Mouse (Mus musculus): ENCODE measurements around the gene Ppp1r12b. TPM values are rescaled to one million over a fixed set of nuclear protein-coding genes. Genes with fewer than 3 reads are reported as not detected.

The Ppp1r12b gene
- total RNA-seq, 2 experiments from 2014 or later = 67.8 to 74.7 TPM

- DNase-seq (ENCODE audit: low spot score in 2 of 2) = no peak
Measured at GRCm38 (mm10) chr1:134942898-134943297, 12.8 kb downstream of the Ppp1r12b start.

GRCm38 (mm10) chr1:134940863-134941262, 14.9 kb downstream of the Ppp1r12b start:
- DNase-seq (ENCODE audit: low spot score in 2 of 2) = no peak

DNA sequence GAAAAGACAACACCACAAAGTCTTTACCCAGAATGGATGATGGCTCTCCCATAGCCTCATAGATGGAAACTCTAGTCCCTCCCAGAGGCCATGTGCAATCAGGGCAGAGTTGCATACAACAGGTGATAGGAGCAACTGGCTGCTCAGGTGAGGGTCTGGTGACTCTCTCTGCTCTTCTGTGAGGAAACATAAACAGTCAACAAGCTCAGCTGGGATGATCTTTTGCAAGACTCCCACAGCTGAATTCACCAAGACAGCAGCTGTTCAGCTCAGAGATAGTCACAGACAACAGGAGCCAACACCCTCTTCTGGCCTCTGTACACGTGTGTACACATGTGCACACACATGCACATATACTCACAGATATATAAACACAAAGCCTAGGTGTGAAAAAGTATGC, 17.5 kb downstream of the Ppp1r12b start:
- DNase-seq (ENCODE audit: low spot score in 2 of 2) = no peak

- no peak for DNase-seq (ENCODE audit: low spot score in 2 of 2)
Measured at GRCm38 (mm10) chr1:134936335-134936734, 19.4 kb downstream of the Ppp1r12b start.

DNA sequence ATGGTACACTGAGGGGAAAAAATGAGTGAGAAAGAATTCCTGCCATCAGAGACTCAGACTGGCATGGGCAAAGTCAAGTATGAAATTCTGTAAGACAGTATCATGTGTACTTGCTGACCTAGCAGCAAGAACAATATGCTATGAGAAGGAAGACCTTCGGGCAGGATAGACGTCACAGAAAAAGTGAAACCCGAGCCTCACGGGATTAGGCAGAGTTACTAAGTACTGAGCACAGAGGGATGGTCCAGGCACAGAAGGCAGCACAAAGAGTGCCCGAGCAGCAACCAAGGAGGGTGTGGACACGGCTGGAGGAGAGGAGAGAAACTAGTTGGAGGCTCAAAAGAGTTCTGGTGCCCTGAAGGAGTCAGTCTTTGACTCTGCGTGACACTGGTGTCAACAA, 23.3 kb downstream of the Ppp1r12b start:
- DNase-seq (ENCODE audit: low spot score in 2 of 2) = no peak

DNA sequence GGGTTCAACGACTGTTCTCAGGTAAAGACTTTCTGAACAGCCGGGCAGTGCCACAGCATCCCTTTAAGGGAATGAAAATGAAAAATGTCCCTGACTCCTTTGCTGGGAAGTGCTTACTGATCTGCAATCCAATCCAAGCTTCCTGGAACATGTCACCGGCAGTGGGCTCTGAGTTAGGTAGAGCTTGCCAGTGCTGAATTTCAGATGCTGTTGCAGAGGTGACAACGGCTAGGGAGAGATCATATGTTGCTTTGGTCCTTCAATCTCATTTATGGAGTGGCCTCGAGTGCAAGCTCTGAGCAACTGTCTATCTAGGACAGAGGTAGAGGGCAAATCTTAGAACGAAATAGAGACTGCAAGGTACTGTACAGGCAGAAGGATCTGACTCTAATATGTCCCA, 36.7 kb downstream of the Ppp1r12b start:
- DNase-seq (ENCODE audit: low spot score in 2 of 2) = no peak

GRCm38 (mm10) chr1:134915421-134915820, 40.3 kb downstream of the Ppp1r12b start:
- no peak for DNase-seq (ENCODE audit: low spot score in 2 of 2)

GRCm38 (mm10) chr1:134913535-134913934, 42.2 kb downstream of the Ppp1r12b start:
- peak in 1 of 2 experiments; percentile 53 for DNase-seq (ENCODE audit: low spot score in 2 of 2)

GRCm38 (mm10) chr1:134911892-134912291, 43.9 kb downstream of the Ppp1r12b start:
- no peak for DNase-seq (ENCODE audit: low spot score in 2 of 2)

- no peak for DNase-seq (ENCODE audit: low spot score in 2 of 2)
Measured at GRCm38 (mm10) chr1:134910037-134910436, 45.7 kb downstream of the Ppp1r12b start.

DNA sequence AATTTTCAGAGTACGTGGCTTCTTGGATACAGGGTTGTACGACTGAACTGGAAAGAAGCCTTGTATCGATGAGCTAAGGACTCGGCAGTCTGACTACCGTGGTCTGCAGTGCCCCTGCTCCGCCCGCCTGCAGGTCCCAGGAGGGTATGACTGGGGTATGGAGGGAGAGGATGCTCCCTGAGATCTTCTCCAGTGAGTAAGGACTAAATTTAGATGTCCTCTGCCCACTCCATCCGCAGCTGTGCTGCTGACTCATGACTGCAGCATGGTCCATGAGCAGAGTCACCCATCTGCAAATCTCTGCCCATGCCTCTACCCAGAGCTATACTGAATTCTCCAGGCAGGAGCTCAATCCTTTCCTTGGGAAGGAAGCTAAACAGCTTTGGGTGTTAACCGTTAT, 46.3 kb downstream of the Ppp1r12b start:
- no peak for DNase-seq (ENCODE audit: low spot score in 2 of 2)

DNA sequence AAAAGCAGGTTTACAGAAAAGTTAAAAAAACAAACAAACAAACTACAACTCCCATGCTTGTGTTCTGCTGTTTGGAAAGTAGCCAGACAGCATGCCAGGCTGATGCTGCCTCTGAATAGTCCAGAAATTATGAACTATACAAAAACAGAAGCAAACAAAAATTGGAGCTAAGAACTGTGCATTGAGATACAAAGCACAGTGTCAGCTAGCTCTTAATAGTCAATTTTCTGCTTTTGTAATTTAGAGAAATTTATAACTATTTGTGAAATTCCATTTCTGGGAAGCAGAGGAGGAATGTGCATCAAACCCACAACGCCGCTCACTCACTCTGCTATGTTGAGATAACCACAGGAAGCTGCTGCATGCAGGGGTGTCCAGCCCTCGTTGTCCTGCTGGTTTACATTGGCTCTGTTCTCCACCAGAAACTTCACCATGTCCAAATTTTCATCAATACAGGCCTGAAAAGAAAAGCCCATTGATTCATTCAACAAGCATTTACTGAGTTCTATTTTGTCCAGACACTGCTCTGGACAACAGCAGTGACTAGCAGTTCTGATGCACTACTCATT, 53.6 kb downstream of the Ppp1r12b start:
- DNase-seq (ENCODE audit: low spot score in 2 of 2) = no peak

GRCm38 (mm10) chr1:134896008-134896407, 59.7 kb downstream of the Ppp1r12b start:
- DNase-seq (ENCODE audit: low spot score in 2 of 2) = no peak

DNA sequence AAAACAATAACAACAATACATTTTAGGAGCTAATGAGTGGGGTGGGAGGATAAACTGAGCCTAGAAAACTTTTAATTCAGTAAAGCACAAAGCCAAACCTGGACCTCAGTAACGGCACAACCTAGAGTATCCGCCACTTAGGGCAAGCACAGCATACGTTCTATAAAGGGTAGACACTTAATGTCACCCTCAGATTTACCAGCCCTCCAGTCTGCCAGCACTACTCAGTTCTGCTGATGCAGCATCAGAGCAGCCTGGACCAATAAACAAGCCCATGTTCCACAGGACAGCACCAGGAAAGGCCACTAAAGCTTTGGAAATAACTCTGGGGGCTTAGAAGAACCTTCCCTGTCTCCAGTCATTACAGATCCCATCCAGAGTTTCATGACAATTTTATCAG, 60.9 kb downstream of the Ppp1r12b start:
- no peak for DNase-seq (ENCODE audit: low spot score in 2 of 2)

GRCm38 (mm10) chr1:134891916-134892315, 63.8 kb downstream of the Ppp1r12b start:
- DNase-seq (ENCODE audit: low spot score in 2 of 2) = no peak

DNA sequence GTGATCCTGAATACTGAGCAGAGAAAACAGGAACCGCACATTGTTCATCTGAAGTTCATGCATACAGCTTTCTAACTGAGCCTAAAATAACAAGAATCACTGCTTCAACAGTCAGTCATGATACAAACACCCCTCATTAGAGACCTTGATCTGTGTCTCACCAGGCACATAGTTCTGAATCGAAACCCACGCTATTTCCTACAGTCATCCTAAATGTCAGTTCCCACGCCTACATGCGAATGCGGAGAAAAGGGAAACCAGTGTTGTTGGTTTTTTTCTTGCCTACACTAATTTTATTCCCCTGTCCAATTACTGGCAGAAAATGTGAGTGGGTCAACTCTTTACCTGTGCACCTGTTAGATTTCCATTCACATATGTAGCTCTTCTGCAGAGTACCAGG, 66.1 kb downstream of the Ppp1r12b start:
- no peak for DNase-seq (ENCODE audit: low spot score in 2 of 2)

DNA sequence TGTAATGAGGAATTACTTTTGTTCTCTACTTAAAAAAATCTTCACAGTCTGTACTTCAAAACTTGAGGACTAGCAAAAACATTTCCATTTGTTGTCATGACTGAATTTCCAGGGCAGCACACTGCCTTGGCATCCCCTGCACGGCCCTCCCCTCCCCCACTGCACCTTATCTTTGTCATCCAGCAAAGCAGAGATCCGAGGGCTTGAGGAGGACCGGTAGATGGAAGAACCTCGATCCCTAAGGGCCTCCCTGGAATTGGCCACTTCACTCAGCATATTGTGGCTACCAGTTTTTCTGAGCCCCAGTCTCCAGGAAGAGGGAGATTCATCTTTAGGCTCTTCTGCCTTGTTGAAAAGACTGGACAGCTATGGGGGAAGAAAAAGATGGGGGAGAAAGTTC, 79.9 kb downstream of the Ppp1r12b start:
- DNase-seq (ENCODE audit: low spot score in 2 of 2) = no peak

DNA sequence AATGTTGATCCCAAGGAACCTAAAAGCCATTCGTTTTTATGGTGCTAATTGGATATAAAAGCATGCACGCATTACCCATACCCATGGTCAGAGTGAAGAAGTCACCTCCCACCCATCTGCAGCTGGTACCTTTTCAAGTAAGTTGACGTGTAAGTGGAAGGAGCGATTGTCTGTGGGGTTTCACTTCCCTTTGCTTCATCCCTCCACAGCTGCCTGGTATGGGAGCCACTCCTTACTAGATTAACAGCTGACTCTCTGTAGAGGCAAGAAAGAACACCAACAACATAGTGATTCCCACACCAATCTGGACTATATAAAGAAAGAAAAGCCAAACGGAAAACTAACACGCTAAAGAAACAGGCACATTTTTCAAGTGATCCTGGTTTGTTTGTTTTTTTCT, 83.1 kb downstream of the Ppp1r12b start:
- no peak for DNase-seq (ENCODE audit: low spot score in 2 of 2)

- DNase-seq (ENCODE audit: low spot score in 2 of 2) = peak in 1 of 2 experiments; percentile 46
Measured at GRCm38 (mm10) chr1:134866426-134866825, 89.3 kb downstream of the Ppp1r12b start.

DNA sequence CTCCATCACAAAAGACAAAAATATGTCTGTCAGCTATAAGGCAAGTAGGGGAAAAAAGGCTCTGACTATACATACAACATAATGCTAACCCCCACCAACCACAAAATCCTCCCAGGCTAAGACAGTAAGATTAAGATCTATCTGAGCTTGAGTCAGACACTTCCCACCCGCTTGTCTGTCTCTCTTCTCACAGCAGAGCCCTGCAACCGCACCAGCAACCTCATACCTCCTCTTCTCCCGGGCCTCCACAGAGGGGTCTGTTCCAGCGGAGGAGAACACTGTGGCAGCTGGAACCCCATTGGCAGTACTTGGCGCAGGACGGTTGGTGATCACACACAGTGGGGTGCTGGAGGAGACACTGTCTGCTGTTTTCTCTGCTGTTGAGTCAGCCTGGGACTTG, 90.2 kb downstream of the Ppp1r12b start:
- DNase-seq (ENCODE audit: low spot score in 2 of 2) = no peak

DNA sequence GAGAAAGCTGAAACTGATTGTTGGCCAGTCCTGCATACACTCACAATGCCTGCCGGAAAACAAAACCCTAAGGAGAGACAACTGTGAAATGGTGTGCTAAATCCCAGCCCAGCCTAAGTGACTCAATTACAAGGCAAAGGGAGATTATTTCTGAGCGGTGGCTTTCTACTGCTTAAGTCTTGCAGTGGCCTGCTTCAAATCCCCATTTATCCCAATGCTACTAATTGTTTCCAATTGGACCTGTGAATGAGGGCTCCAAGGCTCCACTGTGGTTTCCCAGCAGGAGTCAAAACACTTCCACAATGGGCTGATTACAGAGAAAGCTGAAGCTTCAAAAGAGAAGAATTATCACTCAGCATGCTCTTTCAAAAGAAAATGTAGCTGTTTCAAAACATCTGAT, 95.2 kb downstream of the Ppp1r12b start:
- DNase-seq (ENCODE audit: low spot score in 2 of 2) = no peak

DNA sequence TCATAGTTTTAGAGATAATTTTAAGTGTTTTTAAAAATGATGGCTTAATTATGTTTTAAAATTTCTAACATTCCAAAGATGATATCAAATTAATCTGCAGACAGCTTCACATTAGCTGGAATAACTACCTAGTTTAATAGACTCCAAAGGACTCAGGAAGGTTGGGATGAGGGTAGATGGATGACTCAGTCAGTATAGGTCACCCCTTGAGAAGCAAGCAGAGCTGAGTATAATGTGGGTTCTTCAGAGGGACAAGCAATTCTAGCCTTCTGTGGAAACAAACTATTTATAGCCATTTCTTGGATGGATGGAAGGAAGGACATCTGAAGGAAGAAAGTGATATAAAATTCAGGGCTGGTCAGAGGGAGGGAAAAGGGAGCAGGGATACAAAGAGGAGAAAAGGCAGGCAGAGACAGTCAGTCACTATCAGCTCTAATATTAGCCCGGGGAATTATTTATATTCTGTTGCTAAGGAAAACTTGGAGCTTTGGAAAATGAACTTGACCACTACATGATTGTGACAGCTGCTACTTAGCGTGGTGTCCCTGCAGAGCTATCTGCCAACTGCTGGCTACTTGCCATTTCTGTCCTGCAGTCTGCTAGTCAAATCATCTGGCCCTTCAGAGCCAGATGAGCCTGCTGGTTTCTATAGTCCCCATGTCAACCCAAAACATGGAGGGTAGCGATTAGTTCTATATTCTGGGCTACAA, 97.2 kb downstream of the Ppp1r12b start:
- no peak for DNase-seq (ENCODE audit: low spot score in 2 of 2)

DNA sequence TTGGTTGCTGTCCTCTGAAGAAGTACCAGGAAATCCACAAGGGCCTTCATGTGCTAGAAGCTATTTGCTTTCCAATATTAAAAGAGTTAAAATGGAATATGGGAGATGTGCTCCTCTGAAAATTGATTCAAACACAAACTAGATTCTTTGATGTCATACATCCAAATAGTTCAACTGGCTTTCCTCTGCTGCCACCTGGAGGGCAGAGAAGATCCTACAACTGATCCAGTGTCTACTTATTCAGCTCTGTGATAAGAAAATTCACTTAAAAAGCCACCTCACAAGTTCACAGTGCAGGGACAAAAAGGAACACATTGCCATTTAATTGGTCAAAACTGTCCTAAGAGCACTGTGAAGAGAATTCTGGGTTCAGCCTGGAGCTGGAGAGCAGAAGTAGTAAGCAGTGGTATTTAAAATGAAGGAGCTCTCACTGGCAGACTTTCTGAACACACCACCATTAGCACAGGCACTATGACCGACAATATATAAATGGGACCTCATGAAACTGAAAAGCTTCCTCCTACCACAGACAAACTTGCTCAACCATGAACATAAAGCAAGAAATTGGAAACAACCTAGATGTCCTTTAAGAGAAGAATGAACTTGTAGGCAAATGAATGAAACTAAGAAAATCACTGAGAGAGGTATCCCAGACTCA, 101.3 kb downstream of the Ppp1r12b start:
- peak; percentile 76 to 88 for DNase-seq (ENCODE audit: low spot score in 2 of 2)

Measured in layer of hippocampus, postnatal 14 days (tissue).